Mouse (Mus musculus) urinary bladder, adult 2 months (tissue): ENCODE measurements around the gene Hipk1. TPM values are rescaled to one million over a fixed set of nuclear protein-coding genes. Genes with fewer than 3 reads are reported as not detected.
A peak's percentile ranks its signal among the peaks of the same experiment; 100 is the strongest.

ENCODE experiments used
- DNase-seq: peaks from one replicate; pipeline ENCODE4 v3.0.0; 2022; ENCODE audit warnings: low spot score
- polyA plus RNA-seq: library from polyadenylated mRNA; depleted of rRNA; stranded (reverse); fragments of >200 nt; gene quantifications from 2 replicates; pipeline ENCODE4 v1.2.3, GENCODE M21; 2012

Hipk1 gene
- polyA plus RNA-seq, 1 experiment, result 31.6 TPM

DNA sequence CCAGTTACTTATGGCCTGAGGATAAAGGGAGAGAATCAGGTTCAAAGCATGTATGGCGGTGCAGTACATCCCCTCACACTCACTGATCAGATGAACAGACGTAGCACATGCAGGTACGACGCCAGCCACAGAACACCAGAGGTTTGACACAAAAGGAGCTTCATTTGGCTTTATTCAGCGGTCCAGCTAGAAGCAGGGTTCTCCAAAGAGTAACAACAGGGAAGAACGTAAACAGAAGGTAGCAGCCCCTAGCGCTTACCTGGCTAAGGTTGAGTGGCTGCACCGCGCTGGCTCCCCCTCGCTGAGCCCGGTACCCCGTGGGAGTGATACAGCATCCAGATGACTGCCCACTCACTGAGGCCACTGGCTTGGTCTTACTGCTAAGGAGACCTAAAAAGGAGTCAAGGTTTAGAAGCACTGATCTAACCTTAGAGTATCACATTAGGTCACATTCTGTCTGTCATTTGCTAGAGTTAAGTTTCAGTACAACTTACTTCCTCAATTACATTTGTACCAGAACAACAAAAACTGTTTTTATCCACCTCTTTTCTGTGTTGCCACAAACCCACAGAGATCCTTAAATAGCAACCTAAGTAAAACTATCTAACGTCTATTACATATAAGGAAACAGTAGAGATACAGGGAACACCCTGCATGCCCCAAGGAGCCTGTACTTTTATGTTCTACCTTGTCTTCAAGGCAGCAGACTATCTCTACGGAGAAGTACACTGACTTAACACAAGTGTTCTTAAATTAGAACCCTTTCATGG, 46.2 kb downstream of the Hipk1 start:
- no peak for DNase-seq

DNA sequence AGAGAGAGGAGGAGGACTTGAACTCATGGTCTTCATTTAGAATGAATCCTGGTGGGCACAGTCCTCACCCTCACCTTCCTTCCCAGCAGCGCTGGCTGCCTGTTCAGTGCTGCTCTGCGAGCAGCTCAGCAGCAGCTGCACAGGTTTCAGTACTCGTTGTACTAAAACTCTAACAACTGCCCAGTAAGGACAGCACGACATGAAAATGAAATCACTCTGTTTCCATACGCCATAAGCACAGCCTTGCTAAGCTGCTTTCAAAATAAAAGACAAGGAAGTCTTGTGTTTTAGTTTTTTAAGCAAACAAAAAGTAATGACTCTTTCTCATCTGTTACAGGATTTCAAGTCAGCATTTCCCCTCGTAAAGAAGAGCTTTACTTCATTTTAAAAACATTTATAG, 48.2 kb downstream of the Hipk1 start:
- no peak for DNase-seq

DNA sequence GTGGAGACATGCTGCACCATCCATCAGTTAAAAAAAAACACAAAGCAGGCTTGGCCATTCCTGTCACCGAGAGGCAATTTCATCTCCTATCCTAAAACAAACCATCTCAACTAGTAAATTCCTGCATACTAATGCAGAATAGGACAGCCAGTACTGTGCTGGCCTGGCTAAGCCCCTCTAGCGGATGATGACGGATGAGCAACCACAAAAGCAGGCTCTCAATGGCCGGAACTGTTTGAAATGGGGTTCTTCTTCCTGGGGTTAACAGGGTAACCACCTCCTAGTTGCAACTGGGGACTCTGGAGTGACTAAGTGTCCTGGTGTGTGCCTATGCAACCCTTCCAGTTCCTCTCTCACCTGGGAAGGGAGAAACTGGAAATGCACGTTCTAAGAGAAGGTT, 51.0 kb downstream of the Hipk1 start:
- DNase-seq, result no peak

DNA sequence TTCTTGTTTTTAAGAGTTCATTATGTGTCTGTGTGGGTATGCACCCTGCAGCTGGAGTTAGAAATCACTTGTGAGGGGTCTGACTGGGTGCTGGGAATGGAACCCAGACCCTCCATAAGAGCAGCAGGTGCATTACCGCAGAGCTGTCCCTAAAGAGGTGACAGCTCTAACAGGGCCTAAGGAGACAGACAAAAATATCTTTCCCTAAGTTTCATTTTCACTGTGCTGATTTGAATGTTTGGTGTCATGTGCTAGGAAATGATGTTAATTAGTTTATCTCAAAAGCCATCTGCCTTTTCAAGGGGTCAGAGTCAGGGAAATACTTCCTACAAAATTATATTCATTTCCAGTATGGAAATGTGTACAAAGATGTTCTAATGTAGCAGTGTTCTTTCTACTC, 52.0 kb downstream of the Hipk1 start, which contains the start of gene Gm10964:
TSS of gene Gm10964 (plus strand) at position 38 of the 400 bp plus-strand sequence.
- no peak for DNase-seq

DNA sequence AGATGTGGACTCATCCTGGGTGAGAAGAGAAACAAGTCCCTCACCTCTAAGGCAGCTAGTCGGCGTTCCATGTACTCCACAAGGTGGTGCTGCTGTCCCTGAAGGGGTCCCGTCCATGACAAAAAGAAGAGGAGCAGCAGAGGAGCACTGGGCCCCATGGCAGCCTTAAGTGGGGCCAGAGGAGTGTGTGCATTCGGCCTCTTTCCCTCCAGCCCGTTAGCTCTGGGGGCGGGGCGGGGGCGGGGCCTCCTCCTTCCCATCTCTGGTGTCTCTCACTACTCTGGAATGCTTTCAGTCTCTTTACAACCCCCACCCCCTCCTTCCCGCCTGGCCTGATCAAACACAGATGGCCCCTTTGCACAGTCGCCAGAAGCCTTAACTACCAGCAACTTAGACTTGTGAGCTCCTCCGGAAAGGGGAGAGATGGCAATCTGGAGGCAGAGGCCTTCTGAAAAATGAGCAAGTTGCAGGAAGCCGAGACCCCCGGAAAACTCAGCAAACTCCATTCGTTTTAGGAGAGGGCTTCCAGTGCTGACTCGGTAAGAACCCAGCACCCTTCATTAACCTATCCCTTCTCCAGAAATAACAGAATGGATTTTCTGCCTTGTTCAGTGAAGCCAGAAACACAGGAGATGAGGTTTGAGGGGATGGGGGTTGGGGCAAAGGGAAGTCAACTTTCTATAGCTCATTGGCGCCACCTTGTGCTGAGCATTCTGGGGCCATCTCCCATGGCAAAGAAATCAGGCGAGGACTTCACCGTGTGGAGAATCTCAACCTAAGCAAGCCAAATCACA, 53.4 kb downstream of the Hipk1 start, which contains the start of gene Olfml3:
TSS of gene Olfml3 (minus strand) at position 224 of the 794 bp plus-strand sequence.
- DNase-seq, result peak; percentile 60

DNA sequence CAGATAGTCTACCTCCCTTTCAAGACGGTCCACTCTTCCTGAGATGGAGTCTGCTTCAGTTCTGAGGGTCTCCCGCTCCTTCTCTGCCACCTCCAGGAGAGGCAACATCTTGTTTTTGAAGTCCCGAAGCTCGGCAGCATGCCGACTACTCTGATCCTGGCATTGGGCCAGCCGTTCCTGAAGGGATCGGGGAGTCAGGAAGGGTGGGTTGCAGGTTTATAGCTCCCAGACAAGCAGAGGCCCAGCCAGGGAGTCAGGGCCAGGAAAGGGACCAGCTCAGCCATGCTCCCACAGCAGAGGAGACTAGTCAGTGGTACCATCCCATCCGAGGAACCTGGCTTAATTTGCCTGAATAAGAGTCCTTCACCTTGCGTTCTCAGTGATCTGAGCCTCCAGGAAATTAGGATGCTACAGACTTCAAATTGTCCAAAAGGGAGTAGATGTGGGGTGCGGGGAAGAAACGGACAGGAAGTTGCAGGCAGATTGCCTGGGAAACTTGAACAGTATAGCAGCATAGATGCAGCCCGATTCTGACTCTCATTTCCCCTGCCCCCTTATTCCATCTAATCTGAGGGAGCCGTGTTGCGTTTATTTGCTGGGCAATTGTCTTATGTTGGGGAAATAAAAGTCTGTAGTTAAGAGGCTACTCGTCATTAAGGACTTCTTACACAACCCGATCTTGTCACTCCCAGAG, 54.2 kb downstream of the Hipk1 start:
- no peak for DNase-seq

DNA sequence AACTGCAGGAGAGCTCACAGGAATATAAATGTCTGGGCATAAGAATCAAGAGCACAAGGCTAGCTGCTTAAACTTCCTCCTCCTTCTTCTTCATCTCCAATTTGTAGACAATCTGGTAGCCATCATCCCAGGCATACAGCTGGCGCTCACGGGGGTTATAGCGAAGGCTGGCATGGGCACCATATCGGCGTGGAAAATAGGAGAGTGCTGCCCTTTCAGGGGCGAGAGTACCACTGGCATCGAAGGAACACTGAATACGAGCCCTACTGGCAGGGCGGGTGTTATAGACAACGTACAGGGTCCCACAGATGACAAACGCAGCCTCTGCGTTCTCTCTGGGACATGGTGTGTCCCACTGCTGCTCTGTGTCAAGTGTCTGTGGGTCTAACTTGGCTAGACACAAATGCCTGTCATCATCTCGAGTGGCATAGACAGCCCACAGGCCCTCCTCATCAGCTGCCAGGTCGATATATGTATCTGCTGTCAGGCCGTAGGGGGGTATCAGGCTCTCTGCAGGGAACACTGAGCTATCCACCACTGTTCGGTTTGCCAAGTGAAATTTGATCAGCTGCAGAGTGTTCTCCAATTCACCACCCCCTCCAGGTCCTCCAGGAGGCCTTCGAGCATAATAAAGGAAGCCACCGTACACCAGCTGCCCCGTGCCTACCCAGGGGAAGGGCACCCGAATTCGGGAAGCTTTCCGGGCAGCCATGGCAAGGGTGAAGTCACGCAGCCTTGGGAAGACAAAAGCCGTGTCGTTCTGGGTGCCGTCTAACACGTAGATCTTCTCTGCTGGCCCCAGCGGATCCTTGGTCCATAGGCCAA, 55.4 kb downstream of the Hipk1 start:
- DNase-seq, result no peak

DNA sequence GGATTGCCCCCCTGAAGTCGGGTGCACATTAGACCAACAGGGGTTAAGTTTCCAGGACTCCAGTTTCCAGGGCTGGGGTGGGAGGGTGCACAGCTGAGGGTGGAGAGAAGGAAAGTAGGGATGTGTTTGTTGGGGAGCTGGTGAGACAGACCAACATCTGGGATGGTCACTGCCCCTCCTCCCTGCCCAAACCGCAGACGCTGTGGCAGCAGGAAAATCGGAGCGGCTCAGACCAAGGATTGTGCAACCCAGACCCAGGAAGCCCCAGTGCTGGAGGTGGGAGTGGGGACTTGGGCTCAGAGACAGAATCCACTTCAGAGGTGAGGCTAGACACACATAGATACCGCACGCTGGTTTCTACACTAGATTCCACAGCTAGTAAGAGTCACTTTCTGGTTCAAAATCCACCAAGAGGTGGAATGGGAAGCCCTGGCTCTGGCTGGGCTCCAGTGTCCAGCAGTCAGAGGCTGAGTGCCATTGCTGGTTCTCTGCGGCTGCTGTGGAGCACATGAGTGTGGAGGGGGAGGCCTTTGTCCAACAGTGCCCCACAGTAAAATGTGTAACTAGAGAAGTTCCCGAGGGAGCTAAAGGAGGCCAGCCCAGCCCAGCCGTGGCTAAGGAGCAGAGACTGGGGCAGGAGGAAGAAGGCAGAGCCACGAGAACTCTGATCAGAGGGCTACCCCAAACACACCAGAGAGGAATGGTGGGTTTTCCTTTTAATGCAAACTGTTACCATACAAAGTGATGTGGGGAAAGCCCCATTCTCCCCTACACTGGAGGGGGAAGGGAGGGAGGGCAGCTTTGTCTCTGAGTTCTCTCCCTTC, 56.5 kb downstream of the Hipk1 start:
- no peak for DNase-seq

DNA sequence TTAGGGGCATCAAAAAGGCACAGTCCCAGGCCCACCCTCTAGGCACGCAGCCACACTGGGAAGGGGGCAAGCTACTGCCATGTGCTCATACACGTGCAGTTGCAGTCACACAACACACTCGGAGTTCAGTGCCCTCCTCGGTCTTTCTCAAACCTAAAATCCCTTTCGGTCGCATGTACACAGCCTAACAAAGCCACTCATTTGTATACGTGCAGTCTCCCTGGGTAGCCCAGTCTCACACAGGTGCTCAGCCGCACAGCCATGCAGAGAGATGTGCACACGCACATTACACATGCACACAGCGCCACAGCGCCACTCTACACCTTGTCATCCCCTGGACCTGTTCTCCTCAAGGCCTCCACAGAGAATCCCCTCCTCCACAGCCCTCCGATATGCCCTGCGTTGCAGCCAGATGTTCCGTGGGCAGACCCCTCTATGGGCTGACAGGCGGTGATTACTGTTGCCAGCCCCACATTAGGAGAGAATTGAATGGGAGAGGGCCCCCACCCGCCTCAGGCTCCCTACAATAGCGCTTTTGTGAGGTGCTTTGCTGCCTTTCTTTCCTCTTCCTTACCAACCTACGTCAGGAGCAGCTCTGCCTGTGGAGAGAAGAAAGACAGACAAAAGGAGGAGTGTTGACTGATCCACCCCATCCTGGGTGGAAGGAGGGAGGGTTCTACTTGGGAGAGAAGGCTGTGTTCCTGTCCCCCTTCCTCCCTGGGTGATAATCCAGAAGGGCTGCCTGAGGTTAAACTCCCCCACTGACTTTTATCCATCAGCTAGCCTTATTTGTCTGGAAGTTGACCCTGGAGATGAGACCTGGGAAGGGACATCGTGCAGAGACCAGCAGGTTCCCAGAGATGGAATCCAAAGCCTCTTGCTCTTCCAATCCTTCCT, 57.3 kb downstream of the Hipk1 start:
- no peak for DNase-seq

DNA sequence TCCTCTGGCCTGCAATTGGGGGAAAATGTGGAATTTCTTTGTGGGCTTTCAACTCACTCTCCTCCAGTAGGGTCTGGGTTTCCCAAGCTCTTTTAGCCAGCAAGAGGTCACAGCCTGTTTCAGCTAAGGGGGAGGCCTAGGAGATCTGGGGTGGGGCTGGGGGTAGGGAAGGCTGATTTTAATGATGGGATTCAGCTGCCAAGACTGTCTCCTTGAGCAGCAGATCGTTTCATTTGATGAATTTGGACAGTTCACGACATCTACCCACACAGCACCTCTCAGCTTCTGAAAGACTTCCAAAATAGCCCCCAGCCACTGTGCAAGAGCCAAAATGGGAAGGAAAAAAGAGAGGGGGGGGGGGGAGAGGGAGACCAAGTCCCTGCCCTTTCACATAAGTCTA, 58.2 kb downstream of the Hipk1 start:
- no peak for DNase-seq

DNA sequence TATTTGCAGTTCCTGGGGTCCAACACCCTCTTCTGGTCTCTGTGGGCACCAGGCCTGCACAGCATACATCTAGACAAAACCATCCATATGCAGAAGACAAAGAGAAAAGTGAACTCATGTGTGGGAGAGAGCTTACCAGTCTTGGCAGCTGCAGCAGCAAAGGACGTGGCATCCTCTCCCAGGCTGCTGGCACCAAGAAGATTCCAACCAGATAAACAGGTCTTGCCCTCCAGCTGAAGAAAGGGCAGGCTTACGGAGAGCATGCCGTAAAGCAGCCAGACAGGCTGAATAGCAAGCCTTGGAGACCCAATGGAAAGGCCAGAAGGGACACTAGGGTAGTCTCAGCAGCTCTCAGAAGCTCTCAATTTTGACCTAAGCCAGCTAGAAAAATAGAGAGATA, 59.2 kb downstream of the Hipk1 start:
- DNase-seq, result no peak

DNA sequence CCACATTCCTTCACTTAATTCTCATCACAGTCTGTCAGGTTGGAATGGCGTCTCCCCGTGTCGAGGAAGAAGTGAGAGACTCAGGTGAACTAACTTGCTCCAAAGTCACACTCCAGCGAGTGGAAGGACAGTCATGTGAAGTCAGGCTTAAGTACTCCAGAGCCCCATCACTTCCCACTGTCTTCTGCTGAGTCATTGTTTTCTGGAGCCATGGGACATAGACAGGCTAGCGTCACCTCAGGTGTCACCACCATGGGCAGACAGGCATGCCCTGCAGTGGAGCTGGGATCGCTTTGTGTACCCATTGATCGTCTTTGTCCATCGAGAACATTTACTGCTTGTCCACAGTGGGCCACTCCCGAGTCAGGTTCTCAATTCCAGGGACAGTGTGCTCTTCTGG, 61.5 kb downstream of the Hipk1 start:
- DNase-seq, result no peak

DNA sequence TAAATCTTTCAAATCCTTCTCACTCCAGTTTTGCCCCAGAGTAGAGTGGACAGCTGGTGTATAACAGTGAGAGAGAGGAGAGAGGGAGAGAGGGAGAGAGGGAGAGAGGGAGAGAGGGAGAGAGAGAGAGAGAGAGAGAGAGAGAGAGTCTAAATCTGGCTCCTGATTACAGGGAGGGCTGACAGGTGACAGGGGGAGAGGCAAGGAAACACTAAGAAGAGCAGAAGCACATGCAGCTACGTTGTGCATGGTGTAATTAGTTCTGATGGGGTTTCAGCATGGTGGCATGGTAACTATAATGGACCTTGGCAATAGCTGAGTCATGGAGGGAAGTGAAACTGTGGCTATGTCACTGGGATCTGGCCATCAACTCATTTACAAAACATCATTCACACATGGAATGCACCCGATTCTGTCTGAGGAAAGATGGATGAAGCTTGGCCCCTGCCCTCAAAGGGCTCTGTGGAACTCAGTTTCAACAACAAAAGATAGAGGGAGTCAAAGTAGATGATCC, 63.5 kb downstream of the Hipk1 start:
- DNase-seq, result no peak

DNA sequence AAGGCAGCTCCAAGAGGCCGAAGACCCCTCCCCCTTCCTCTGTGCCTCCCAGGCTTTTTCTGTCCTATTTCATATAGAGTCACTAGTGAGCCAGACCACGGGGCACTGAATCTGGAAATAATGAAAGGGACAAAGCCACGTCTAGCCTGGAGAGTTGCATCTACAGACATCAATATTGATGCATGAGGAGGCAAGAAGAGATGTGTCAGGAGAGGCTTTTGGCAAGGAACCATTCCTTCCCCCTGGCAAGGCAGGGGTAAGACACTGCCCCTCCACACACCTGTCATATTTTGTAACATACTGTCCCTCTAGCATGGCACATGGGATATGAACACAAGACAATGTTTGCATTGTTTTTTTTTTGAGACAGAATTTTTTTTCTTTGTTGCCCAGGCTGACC, 64.7 kb downstream of the Hipk1 start:
- DNase-seq, result no peak

DNA sequence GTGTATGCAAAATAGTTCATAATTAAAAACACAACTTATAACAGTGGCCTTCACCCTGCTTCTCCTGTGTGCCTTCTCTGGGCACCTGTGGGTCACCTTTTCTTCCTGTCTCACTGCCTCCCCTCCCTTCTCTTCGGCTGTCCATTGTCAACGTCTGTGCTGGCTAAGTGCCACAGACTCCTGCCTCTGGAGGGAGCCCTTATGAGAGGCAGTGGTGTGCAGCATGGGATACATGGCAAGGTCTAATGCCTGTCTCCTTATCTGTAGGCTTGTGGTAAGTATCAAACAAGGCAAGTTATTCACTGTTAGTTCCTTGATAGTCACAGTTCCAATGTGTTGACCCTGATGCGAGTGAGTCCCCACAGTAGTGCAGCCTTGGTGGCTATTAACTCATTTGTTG, 67.2 kb downstream of the Hipk1 start:
- no peak for DNase-seq

DNA sequence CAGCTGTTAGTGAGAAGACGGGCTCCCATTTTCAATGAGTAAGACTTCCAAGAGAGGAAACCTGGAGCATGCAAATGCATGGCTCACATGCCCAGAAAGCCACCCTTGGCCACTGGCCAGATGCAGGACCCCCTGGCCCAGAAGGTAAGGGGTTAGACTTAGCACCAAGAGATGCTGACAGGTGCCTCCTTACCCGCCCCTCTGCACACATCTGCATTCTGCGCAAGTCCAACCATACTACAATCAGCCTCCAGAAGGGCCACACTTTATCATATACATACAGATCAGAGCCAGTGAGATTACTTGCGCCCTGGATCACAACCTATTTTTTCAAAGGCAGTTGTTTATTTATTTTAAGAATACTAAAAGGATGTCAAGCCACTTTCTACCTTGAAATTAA, 72.6 kb downstream of the Hipk1 start:
- no peak for DNase-seq

DNA sequence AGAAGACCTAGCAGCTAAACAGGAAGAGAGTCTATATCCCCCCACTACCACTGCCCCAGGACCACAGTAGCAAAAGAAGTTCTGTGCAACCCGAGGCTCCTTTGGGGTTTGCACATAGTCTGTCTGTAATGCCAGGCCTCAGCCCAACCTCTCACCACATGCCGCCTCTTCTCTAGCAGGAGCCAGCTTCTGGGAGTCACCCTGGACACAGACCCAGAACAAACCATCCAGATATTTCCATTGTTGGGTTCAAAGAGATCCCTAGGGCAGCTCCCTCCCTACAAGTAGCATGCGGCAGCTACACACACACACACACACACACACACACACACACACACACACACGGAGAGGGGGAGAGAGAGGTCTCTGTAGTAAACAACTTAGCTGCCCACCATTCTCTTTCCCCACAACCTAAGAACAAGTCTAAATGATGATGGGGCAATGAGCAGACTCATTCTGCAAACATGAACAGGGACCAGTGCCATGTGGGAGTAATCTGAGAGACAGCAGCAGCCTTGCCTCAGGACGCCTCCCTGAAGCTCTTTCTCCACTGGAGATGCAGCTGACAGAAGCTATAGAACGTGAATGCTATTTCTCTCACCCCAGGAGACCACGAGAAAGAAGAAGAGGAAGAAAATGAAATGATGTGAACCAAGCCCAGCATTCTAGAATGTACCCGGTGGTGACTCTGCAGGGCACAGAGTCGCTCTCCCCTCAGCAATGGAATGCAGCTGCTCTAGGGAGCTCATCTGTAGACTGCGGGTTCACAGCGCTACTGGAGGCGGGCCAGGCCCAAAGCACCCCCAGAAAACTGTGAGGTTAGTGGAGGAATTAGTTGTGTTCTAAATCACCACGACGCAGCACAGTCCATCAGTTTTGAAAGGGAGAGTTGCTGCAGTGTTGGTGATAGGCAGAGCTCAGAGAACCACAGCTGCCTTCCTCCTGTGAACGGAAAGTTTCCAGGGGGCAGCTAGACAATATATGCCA, 74.3 kb downstream of the Hipk1 start:
- DNase-seq, result no peak
